Mouse (Mus musculus) MEL (cell line): Measurements from ENCODE around the gene 2010300C02Rik. TPM values are rescaled to one million over a fixed set of nuclear protein-coding genes. Genes with fewer than 3 reads are reported as not detected.

Experiments
- DNase-seq: peaks from one replicate; pipeline ENCODE4 v3.0.0; 2011; ENCODE audit warnings: low read depth, low spot score
- H3K27ac ChIP-seq: 2 replicates; pipeline ENCODE4 v1.5.1; 2012; ENCODE audit warnings: low read depth, mild to moderate bottlenecking, control low read depth, low read length, moderate library complexity; ENCODE audit not compliant: control insufficient read depth
- H3K27me3 ChIP-seq, 2 experiments: fragments of 150-350 bp in 1 of 2; sonication (generic) in 1 of 2; 2 replicates each; pipeline ENCODE4 v1.6.1; 2012; ENCODE audit warnings: low read length in 2 of 2, mild to moderate bottlenecking in 2 of 2, improper control_type of control experiment in 1 of 2, moderate library complexity in 1 of 2; ENCODE audit not compliant: insufficient read depth in 2 of 2, control insufficient read depth in 1 of 2
- H3K36me3 ChIP-seq, 2 experiments: 2 replicates each; pipeline ENCODE4 v1.6.1; 2012 to 2014; ENCODE audit warnings: low read length in 2 of 2, improper control_type of control experiment in 1 of 2, inconsistent platforms in 1 of 2, mild to moderate bottlenecking in 1 of 2; ENCODE audit not compliant: insufficient read depth in 2 of 2, control insufficient read depth in 1 of 2
- H3K4me1 ChIP-seq, 2 experiments: fragments of 150-350 bp in 1 of 2; sonication (generic) in 1 of 2; 2 replicates each; pipeline ENCODE4 v1.6.1; 2012; ENCODE audit warnings: low read length in 2 of 2, improper control_type of control experiment in 1 of 2, mild to moderate bottlenecking in 1 of 2; ENCODE audit not compliant: insufficient read depth in 2 of 2, control insufficient read depth in 1 of 2
- H3K4me3 ChIP-seq, 2 experiments: fragments of 150-350 bp in 1 of 2; sonication (generic) in 1 of 2; 2 replicates each; pipeline ENCODE4 v1.5.1; 2012; ENCODE audit warnings: low read depth in 2 of 2, low read length in 2 of 2, mild to moderate bottlenecking in 2 of 2, moderate library complexity in 2 of 2, control low read depth in 1 of 2, improper control_type of control experiment in 1 of 2; ENCODE audit not compliant: control insufficient read depth in 1 of 2, insufficient read depth in 1 of 2
- H3K79me2 ChIP-seq: 2 replicates; pipeline ENCODE4 v1.6.1; 2012; ENCODE audit warnings: mild to moderate bottlenecking, low read length, moderate library complexity; ENCODE audit not compliant: control insufficient read depth, poor library complexity, insufficient read depth
- H3K9ac ChIP-seq: 2 replicates; pipeline ENCODE4 v1.6.1; 2012; ENCODE audit warnings: low read depth, mild to moderate bottlenecking, control low read depth, low read length, moderate library complexity; ENCODE audit not compliant: control insufficient read depth, poor library complexity, severe bottlenecking
- H3K9me3 ChIP-seq: fragments of 150-350 bp; sonication (generic); replicated peaks from 2 replicates; pipeline ENCODE4 v1.6.1; 2012; ENCODE audit warnings: mild to moderate bottlenecking, low read length, improper control_type of control experiment, moderate library complexity; ENCODE audit not compliant: insufficient read depth
- BHLHE40 ChIP-seq: IDR thresholded peaks from 2 replicates; pipeline ENCODE4 v1.6.1; 2012; ENCODE audit warnings: low read depth, mild to moderate bottlenecking, inconsistent platforms, low read length, improper control_type of control experiment, borderline replicate concordance
- CHD1 ChIP-seq: IDR thresholded peaks from 2 replicates; pipeline ENCODE4 v1.6.1; 2012; ENCODE audit warnings: low read depth, mild to moderate bottlenecking, inconsistent platforms, low read length, improper control_type of control experiment
- EP300 ChIP-seq, 2 experiments: IDR thresholded peaks; 2 replicates each; pipeline ENCODE4 v1.6.1; 2011; ENCODE audit warnings: improper control_type of control experiment in 2 of 2, low read length in 2 of 2, low read depth in 1 of 2, mild to moderate bottlenecking in 1 of 2
- GABPA ChIP-seq: IDR thresholded peaks from 2 replicates; pipeline ENCODE4 v1.6.1; 2012; ENCODE audit warnings: low read depth, mild to moderate bottlenecking, inconsistent platforms, low read length, improper control_type of control experiment, moderate library complexity
- GATA1 ChIP-seq: IDR thresholded peaks from 2 replicates; pipeline ENCODE4 v1.6.1; 2011; ENCODE audit warnings: low read depth, low read length, improper control_type of control experiment
- HCFC1 ChIP-seq: IDR thresholded peaks from 2 replicates; pipeline ENCODE4 v1.6.1; 2012; ENCODE audit warnings: low read depth, mild to moderate bottlenecking, inconsistent platforms, low read length, improper control_type of control experiment, moderate library complexity
- MAX ChIP-seq: IDR thresholded peaks from 2 replicates; pipeline ENCODE4 v1.6.1; 2011; ENCODE audit warnings: low read length, improper control_type of control experiment
- MAZ ChIP-seq: IDR thresholded peaks from 2 replicates; pipeline ENCODE4 v1.6.1; 2012; ENCODE audit warnings: low read depth, mild to moderate bottlenecking, inconsistent platforms, low read length, improper control_type of control experiment
- MYB ChIP-seq: IDR thresholded peaks from 2 replicates; pipeline ENCODE4 v1.6.1; 2011; ENCODE audit warnings: mild to moderate bottlenecking, low read depth, low read length, improper control_type of control experiment
- NELFE ChIP-seq: IDR thresholded peaks from 2 replicates; pipeline ENCODE4 v1.6.1; 2011; ENCODE audit warnings: low read depth, low read length, improper control_type of control experiment
- NRF1 ChIP-seq: IDR thresholded peaks from 2 replicates; pipeline ENCODE4 v1.6.1; 2014; ENCODE audit warnings: low read depth, mild to moderate bottlenecking, inconsistent platforms, low read length, improper control_type of control experiment, moderate library complexity; ENCODE audit not compliant: poor library complexity, insufficient read depth, severe bottlenecking
- POLR2A ChIP-seq, 2 experiments: IDR thresholded peaks; 2 replicates each; pipeline ENCODE4 v1.6.1; 2011 to 2012; ENCODE audit warnings: low read length in 2 of 2, mild to moderate bottlenecking in 2 of 2, control low read depth in 1 of 2, improper control_type of control experiment in 1 of 2, low read depth in 1 of 2, moderate library complexity in 1 of 2; ENCODE audit not compliant: control insufficient read depth in 1 of 2, insufficient read depth in 1 of 2, poor library complexity in 1 of 2
- POLR2AphosphoS5 ChIP-seq: IDR thresholded peaks from 2 replicates; pipeline ENCODE4 v1.6.1; 2012; ENCODE audit warnings: low read depth, borderline replicate concordance, mild to moderate bottlenecking, inconsistent platforms, low read length, moderate library complexity, mixed read lengths
- TAL1 ChIP-seq: IDR thresholded peaks from 2 replicates; pipeline ENCODE4 v1.6.1; 2012; ENCODE audit warnings: mild to moderate bottlenecking, inconsistent platforms, low read length, moderate library complexity, mixed read lengths
- TCF12 ChIP-seq: IDR thresholded peaks from 2 replicates; pipeline ENCODE4 v1.6.1; 2014; ENCODE audit warnings: low read depth, mild to moderate bottlenecking, inconsistent platforms, low read length, improper control_type of control experiment, moderate library complexity
- UBTF ChIP-seq: IDR thresholded peaks from 2 replicates; pipeline ENCODE4 v1.6.1; 2012; ENCODE audit warnings: low read depth, mild to moderate bottlenecking, inconsistent platforms, low read length, improper control_type of control experiment, moderate library complexity, borderline replicate concordance; ENCODE audit not compliant: insufficient read depth
- polyA plus RNA-seq, 2 experiments: library from polyadenylated mRNA; stranded (reverse) in 1 of 2; unstranded in 1 of 2; fragments of >175 nt in 1 of 2; fragments of >200 nt in 1 of 2; gene quantifications; 2 replicates each; pipeline versions ENCODE4 v1.2.1 to v1.2.4; 2012; ENCODE audit warnings: low replicate concordance in 2 of 2, low read depth in 1 of 2; ENCODE audit not compliant: insufficient read length in 2 of 2, insufficient read depth in 1 of 2, missing spikeins in 1 of 2
- total RNA-seq: library from RNA; depleted of rRNA; stranded (reverse); fragments of 300-350 nt; gene quantifications from 2 replicates; pipeline ENCODE4 v1.2.3, GENCODE M21; 2012

2010300C02Rik gene
- total and polyA plus RNA-seq, 3 experiments, result not detected

DNA sequence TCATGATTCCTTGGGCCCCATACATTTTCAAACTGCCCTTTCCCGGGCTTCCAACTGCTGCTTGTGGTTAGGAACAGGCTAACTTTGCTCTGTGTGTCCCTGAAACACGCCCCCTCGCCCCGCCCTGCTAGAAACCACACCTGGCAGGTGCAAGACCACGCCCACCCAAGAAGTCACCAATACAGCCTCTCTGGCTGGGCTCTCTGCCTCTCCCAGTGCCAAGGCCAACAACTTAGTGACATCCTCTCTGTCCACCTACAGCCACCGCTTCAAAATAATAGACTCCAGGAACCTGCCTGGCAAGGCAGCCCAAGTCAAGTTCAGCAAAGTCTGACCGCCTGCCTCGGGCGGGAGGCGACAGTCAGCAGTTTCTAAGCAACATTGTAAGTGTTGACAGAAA is 53.3 kb downstream of the 2010300C02Rik start (continued):
- TF ChIP-seq HCFC1, result no peak
- TF ChIP-seq, all 39 proteins: peak for 0

DNA sequence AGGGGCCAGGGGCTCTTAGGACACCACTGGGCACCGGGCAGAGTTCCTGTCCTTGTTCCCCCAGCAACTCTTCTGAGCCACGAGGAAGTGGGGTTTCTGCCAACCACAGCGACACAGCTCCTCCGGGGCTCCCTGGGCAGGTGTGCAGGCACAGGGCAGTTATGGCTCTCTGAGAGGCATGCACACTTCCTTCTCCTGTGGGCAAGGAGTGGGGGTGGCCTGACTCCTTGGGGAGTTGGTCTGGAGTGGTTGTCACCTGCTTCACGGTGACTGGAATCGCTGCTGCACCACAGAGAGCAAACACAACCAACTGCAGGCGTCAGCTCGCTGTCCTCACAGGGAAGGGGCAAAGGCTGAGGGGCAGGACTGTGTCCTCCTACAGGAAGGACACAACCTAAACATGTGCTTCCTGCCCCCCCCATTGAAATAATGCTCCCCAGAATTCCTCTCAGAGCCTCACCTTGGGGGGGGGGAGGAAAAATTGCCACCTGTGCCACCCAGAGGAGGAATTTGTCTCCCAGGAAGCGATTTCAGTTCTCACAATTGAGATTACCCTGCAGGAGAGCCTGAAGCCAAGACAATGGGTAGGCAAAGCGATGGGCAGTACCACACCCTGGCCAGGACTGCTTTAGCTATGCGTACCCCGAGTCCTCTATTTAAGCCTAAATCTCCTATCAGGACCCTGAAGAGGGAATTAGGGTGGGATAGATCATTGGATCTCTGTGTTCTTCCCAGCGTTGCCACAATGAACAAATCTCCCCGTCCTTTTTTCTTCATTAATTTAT is 54.2 kb downstream of the 2010300C02Rik start:
- Histone ChIP-seq H3K4me3 (no peak overlapping the region), H3K4me1 (no peaks in the 10 kb centered on the region), H3K9ac (no peak overlapping the region), H3K9me3 (no peaks in the 10 kb centered on the region), H3K27me3 (peaks cover 0 to 8% of the 10 kb centered on the region in 2 experiments; a peak in 2 of 4 replicates), H3K79me2 (no peaks in the 10 kb centered on the region), H3K27ac (no peak overlapping the region), H3K36me3 (no peaks in the 10 kb centered on the region)
- TF ChIP-seq MAZ (no peak), POLR2A (IDR thresholded peaks at IDR 0.05; ENCODE audit: control insufficient read depth in 1 of 2, insufficient read depth in 1 of 2, low read depth in 1 of 2, low read length in 2 of 2, poor library complexity in 1 of 2) (no peak), BHLHE40 (no peak), POLR2AphosphoS5 (no peak), TAL1 (no peak), NELFE (no peak), UBTF (no peak), GABPA (no peak), MYB (no peak), TCF12 (no peak), CHD1 (no peak), MAX (no peak)
- DNase-seq, result no peak

DNA sequence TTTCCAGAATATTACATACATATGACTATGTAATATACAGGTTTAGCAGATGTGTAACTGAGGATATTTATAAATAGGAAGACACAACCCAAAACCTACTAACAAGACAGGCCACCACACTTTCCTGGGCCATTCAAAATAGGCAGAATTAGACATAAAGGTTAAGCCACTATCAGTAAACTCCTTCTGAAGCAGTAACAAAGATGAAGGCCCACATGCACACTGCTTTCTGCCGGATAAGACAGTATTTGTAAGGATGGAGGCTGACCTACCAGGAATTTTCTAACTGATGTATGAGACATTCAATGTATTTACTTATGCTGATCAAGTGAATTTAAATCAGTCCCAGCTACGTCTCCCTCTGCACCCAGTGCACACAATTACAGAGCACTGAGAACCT is 55.4 kb downstream of the 2010300C02Rik start:
- Histone ChIP-seq H3K36me3 (no peaks in the 10 kb centered on the region), H3K9me3 (no peaks in the 10 kb centered on the region), H3K79me2 (no peaks in the 10 kb centered on the region), H3K4me3 (no peak overlapping the region), H3K4me1 (no peaks in the 10 kb centered on the region), H3K9ac (no peak overlapping the region), H3K27me3 (peaks cover 0 to 8% of the 10 kb centered on the region in 2 experiments; a peak in 2 of 4 replicates), H3K27ac (no peak overlapping the region)
- peak; percentile 10 for DNase-seq
- TF ChIP-seq NRF1 (no peak), EP300 (IDR thresholded peaks at IDR 0.05; ENCODE audit: low read depth in 1 of 2, low read length in 2 of 2) (peak in 1 of 2 experiments; percentile 31; a peak in 1 of 4 replicates), GATA1 (peak; percentile 23; the same call in 1 of the 2 replicates)
